Mouse (Mus musculus) liver, postnatal 0 days (tissue): ENCODE measurements around the gene Usp32. TPM values are rescaled to one million over a fixed set of nuclear protein-coding genes. Genes with fewer than 3 reads are reported as not detected.
"Not testable (repeated sequence)": the region's sequence is repeated elsewhere in the genome, so short reads cannot be mapped to it uniquely, and the experiment has no call there.

Experiments used
- ATAC-seq: fragments of 200-750 bp; cut with Nextera tagmentation; 2 replicates; pipeline ENCODE4 v1.8.0; 2017; ENCODE audit warnings: mild to moderate bottlenecking, moderate library complexity
- DNase-seq: peaks from one replicate; pipeline ENCODE4 v3.0.0-alpha.2; 2016
- H3K27ac ChIP-seq: fragments of 300-500 bp; sonication (generic); 2 replicates; pipeline ENCODE4 v1.5.1; 2014; ENCODE audit warnings: antibody characterized with exemption, moderate library complexity, mild to moderate bottlenecking, low read depth
- H3K27me3 ChIP-seq: fragments of 300-500 bp; sonication (generic); 2 replicates; pipeline ENCODE4 v1.6.1; 2014; ENCODE audit warnings: low read length, control low read depth, mixed read lengths; ENCODE audit not compliant: insufficient read depth
- H3K36me3 ChIP-seq: fragments of 300-500 bp; sonication (generic); replicated peaks from 2 replicates; pipeline ENCODE4 v1.6.1; 2014; ENCODE audit warnings: mild to moderate bottlenecking, control low read depth, low read length, moderate library complexity, mixed read lengths; ENCODE audit not compliant: insufficient read depth
- H3K4me1 ChIP-seq: fragments of 300-500 bp; sonication (generic); 2 replicates; pipeline ENCODE4 v1.6.1; 2014; ENCODE audit warnings: antibody characterized with exemption, mild to moderate bottlenecking, control low read depth; ENCODE audit not compliant: insufficient read depth
- H3K4me2 ChIP-seq: fragments of 300-500 bp; sonication (generic); 2 replicates; pipeline ENCODE4 v1.6.1; 2014; ENCODE audit warnings: low read depth, mild to moderate bottlenecking, low read length, moderate library complexity, mixed read lengths
- H3K4me3 ChIP-seq: fragments of 300-500 bp; sonication (generic); 2 replicates; pipeline ENCODE4 v1.5.1; 2014; ENCODE audit warnings: low read depth, low read length
- H3K9ac ChIP-seq: fragments of 300-500 bp; sonication (generic); replicated peaks from 2 replicates; pipeline ENCODE4 v1.6.1; 2014; ENCODE audit warnings: mild to moderate bottlenecking, moderate library complexity
- H3K9me3 ChIP-seq: fragments of 300-500 bp; sonication (generic); 2 replicates; pipeline ENCODE4 v1.6.1; 2016; ENCODE audit warnings: mild to moderate bottlenecking, control low read depth, low read length, mixed read lengths
- CTCF ChIP-seq: sonication (generic); IDR thresholded peaks from 2 replicates; pipeline ENCODE4 v1.5.1; 2016; ENCODE audit warnings: antibody characterized with exemption, low read depth
- EP300 ChIP-seq: IDR thresholded peaks from 2 replicates; pipeline ENCODE4 v1.6.1; 2016; ENCODE audit warnings: antibody characterized with exemption, low read depth, mild to moderate bottlenecking
- WGBS: fragments of 180-500 bp; shearing (Covaris S2); extraction: QIAGEN DNeasy Blood & Tissue Kit; methylation state at CpG from one replicate; pipeline ENCODE4 v1.1.7; 2014; ENCODE audit not compliant: insufficient replicate concordance; 5-methylcytosine and 5-hydroxymethylcytosine counted together
- polyA plus RNA-seq: library from polyadenylated mRNA; unstranded; fragments of >200 nt; fragmentation: Nextera tagmentation; extraction: Ambion mirVana; gene quantifications from 2 replicates; pipeline ENCODE4 v1.2.1, GENCODE M21; 2015

Usp32 gene
- polyA plus RNA-seq, 1 experiment from 2014 or later = 6.1 TPM

GRCm38 (mm10) chr11:85164371-85164770 lies 24.4 kb upstream of the Usp32 start:
- H3K4me1 ChIP-seq = no peaks in the 10 kb centered on the region
- H3K27me3 ChIP-seq = no peaks in the 10 kb centered on the region
- H3K4me3 ChIP-seq = no peak overlapping the region
- DNase-seq (no peak), ATAC-seq (no peak)
- H3K4me2 ChIP-seq = no peak overlapping the region
- TF ChIP-seq CTCF (no peak), EP300 (no peak)
- no peak overlapping the region for H3K9ac ChIP-seq
- no peaks in the 10 kb centered on the region for H3K36me3 ChIP-seq
- no peaks in the 10 kb centered on the region for H3K9me3 ChIP-seq
- H3K27ac ChIP-seq = no peak overlapping the region

- 65% methylated on average over 1 of the region's 1 CpGs for WGBS
- not testable (repeated sequence) for H3K9ac ChIP-seq, H3K4me3 ChIP-seq, H3K9me3 ChIP-seq, DNase-seq, H3K36me3 ChIP-seq, H3K27me3 ChIP-seq, H3K4me2 ChIP-seq, H3K27ac ChIP-seq, H3K4me1 ChIP-seq, ATAC-seq
These were observed 23.1 kb upstream of the Usp32 start for GRCm38 (mm10) chr11:85163014-85163413.

GRCm38 (mm10) chr11:85157301-85157700 lies 17.3 kb upstream of the Usp32 start:
- ATAC-seq = no peak
- no peaks in the 10 kb centered on the region for H3K27me3 ChIP-seq
- no peak for DNase-seq
- no peaks in the 10 kb centered on the region for H3K4me1 ChIP-seq
- WGBS = 58% methylated on average over 2 of the region's 2 CpGs
- no peaks in the 10 kb centered on the region for H3K36me3 ChIP-seq
- no peak overlapping the region for H3K9ac ChIP-seq
- no peak overlapping the region for H3K4me2 ChIP-seq
- no peak overlapping the region for H3K27ac ChIP-seq
- H3K9me3 ChIP-seq = no peaks in the 10 kb centered on the region
- H3K4me3 ChIP-seq = no peak overlapping the region
- TF ChIP-seq CTCF (no peak), EP300 (no peak)

GRCm38 (mm10) chr11:85152256-85152930 lies 12.4 kb upstream of the Usp32 start:
- H3K27me3 ChIP-seq = no peaks in the 10 kb centered on the region
- H3K4me3 ChIP-seq = no peak overlapping the region
- WGBS = 75% methylated on average over 2 of the region's 2 CpGs
- H3K9ac ChIP-seq = no peak overlapping the region
- no peaks in the 10 kb centered on the region for H3K4me1 ChIP-seq
- H3K9me3 ChIP-seq = no peaks in the 10 kb centered on the region
- no peaks in the 10 kb centered on the region for H3K36me3 ChIP-seq
- H3K4me2 ChIP-seq = no peak overlapping the region
- ATAC-seq (no peak), DNase-seq (no peak)
- TF ChIP-seq CTCF (no peak), EP300 (no peak)
- H3K27ac ChIP-seq = no peak overlapping the region

GRCm38 (mm10) chr11:85138776-85139474 lies 1.0 kb downstream of the Usp32 start:
- Histone ChIP-seq H3K36me3 (no peaks in the 10 kb centered on the region; the same call in 1 of the 2 replicates), H3K27me3 (no peaks in the 10 kb centered on the region), H3K27ac (peak overlapping the region; percentile 95), H3K9me3 (no peaks in the 10 kb centered on the region), H3K4me3 (peak overlapping the region; percentile 98), H3K9ac (peak overlapping the region; percentile 96), H3K4me2 (peak overlapping the region; percentile 71), H3K4me1 (peaks cover 15% of the 10 kb centered on the region; the same call in 1 of the 2 replicates)
- TF ChIP-seq EP300 (no peak), CTCF (no peak)
- DNase-seq = peak; percentile 18
- no peak for ATAC-seq
- WGBS = 7% methylated on average over 17 of the region's 17 CpGs

GRCm38 (mm10) chr11:85131542-85131941 lies 8.4 kb downstream of the Usp32 start:
- ATAC-seq (no peak), DNase-seq (no peak)
- no peak for TF ChIP-seq CTCF
- TF ChIP-seq EP300 = no peak
- H3K4me3 ChIP-seq = no peak overlapping the region
- no peak overlapping the region for H3K9ac ChIP-seq
- H3K27me3 ChIP-seq = no peaks in the 10 kb centered on the region
- 38% methylated on average over 2 of the region's 2 CpGs for WGBS
- peak overlapping the region; percentile 58 for H3K27ac ChIP-seq
- H3K4me2 ChIP-seq = peak overlapping the region; percentile 36; the same call in 1 of the 2 replicates
- no peaks in the 10 kb centered on the region; the same call in 1 of the 2 replicates for H3K36me3 ChIP-seq
- H3K9me3 ChIP-seq = no peaks in the 10 kb centered on the region
- H3K4me1 ChIP-seq = peaks cover 21% of the 10 kb centered on the region
